Mouse (Mus musculus) left cerebral cortex, postnatal 36 days (tissue): ENCODE data around the gene Lgals2. TPM values are rescaled to one million over a fixed set of nuclear protein-coding genes. Genes with fewer than 3 reads are reported as not detected.
"Not testable (repeated sequence)": the region's sequence is repeated elsewhere in the genome, so short reads cannot be mapped to it uniquely, and the experiment has no call there.

Source experiments
- DNase-seq, 2 experiments: peaks; one replicate each; pipeline ENCODE4 v3.0.0; 2021 to 2022; ENCODE audit warnings: low spot score in 2 of 2, mixed read lengths in 1 of 2
- intact Hi-C: fragments of 180-260 bp; cut with DNase I; formaldehyde crosslinking; loops from one replicate; pipeline ENCODE4 v1.15.1; 2025
- total RNA-seq, 2 experiments: library from RNA; stranded (reverse); gene quantifications; 2 replicates each; pipeline ENCODE4 v1.2.3; 2021

The Lgals2 gene
- total RNA-seq: not detected

DNA sequence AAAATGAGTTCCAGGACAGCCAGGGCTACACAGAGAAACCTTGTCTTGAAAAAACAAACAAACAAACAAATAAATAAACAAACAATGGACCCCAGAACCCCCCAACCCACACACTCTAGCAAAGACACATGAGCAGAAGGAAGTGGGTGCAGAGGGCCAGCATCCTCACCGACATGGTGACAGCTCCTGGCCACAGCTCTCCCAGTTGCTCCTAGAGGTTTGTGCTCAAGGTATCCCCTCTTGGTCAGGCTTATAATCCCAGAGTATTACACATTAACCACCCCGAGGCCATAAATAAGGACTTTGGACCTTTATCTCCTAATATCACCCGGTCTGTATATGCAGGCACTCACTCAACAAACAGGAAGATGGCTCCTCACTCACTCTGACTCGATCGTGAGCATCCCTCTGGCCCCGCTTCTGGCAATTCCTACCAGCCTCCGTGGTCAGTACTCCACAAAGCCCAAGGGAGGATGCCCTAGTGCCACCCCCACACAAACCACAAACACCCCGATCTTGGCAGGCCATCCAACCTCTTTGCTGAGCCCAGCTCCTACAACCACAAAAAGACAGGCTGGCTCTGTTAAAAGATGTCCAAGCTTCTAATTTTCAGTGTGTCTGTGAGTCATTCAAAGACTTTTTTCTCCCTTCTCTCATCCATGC lies at the start of gene Lgals2:
Lgals2 (minus strand) TSS at position 227 of the 663 bp plus-strand sequence.
- DNase-seq: no peak

DNA sequence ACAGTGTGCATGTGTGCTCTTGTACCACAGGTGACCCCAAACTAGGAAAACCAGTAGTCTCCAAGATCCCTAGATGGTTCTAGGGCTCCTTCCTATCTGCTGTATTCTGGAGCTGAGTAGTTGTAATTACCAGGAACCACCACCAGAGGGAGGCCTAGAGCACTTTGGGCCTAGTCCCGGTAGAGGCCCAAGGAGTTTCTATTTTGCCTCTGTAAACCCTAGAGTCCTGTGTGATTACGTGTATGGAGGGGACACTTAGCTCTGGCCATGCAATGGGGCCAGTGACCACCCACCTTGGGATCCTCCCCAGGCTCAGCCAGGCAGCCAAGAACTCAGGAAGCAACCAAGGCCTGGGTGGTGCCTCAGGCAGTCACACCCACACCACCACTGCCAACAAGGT lies 47.9 kb upstream of the Lgals2 start:
- intact Hi-C loops: no loop called here

More for the DNA sequence above, at the start of gene Lgals2:
- intact Hi-C loops: no loop called here

DNA sequence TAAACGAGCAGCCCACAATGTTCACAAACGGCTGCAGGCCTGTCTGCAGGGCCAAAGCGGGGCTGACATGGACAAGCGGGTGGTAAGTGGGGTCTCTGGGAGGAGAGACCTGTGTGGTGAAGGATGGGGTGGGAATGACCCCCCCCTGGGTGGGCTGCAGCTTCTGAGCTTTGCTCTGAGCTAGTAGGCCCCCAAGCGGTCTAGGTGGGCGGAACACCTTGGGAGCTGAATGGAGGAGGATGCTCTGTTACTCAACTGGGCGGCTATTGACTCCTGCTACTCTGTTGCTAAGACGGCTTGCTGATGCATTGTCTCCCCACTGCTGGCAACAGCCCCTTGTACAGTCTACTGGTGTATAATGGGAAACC lies 46.1 kb upstream of the Lgals2 start:
- intact Hi-C loops: no loop called here

More for the DNA sequence above, 47.9 kb upstream of the Lgals2 start:
- peak; percentile 62 to 75 for DNase-seq

DNA sequence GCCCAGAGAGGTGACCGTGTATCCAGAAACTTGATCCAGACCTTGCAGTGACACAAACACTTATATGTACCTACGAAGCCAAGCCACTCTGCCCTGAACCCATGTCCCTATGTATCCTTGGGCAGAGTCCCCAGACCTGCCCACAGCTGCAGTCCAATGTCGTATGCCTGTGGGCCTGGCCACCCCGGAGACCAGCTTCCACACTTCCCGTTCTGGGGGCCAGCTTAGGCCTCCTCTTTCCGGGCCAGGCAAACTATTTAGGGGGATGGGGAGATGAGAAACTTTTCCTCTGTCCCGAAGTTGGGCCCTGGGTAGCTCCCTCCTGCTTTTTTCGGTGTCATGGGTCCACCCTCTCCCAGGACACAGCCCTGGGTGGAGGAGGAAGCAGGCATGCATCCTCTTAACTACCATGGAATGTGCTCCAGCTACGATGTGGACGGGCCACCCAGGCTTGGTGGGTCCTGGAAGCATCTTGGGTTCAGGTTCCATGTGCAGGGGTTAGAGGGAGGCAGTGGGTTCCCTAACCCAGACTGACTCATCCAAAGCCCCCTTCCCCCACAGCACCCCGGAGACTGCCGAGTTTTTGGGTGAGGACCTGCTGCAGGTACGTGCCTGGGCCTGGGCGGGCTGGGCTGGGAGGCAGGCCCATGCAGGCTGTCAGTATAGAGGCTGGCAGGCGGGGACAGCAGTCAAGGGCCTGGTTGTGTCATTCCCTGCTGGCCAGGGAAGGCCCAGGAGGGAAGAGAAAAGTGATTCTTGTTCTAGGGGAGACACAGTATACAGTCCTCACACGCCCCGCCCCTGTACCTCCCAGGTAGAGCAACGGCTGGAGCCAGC lies 45.5 kb upstream of the Lgals2 start:
- no peak for DNase-seq
- intact Hi-C loops: no loop called here

More for the DNA sequence above, 46.1 kb upstream of the Lgals2 start:
- no peak for DNase-seq

DNA sequence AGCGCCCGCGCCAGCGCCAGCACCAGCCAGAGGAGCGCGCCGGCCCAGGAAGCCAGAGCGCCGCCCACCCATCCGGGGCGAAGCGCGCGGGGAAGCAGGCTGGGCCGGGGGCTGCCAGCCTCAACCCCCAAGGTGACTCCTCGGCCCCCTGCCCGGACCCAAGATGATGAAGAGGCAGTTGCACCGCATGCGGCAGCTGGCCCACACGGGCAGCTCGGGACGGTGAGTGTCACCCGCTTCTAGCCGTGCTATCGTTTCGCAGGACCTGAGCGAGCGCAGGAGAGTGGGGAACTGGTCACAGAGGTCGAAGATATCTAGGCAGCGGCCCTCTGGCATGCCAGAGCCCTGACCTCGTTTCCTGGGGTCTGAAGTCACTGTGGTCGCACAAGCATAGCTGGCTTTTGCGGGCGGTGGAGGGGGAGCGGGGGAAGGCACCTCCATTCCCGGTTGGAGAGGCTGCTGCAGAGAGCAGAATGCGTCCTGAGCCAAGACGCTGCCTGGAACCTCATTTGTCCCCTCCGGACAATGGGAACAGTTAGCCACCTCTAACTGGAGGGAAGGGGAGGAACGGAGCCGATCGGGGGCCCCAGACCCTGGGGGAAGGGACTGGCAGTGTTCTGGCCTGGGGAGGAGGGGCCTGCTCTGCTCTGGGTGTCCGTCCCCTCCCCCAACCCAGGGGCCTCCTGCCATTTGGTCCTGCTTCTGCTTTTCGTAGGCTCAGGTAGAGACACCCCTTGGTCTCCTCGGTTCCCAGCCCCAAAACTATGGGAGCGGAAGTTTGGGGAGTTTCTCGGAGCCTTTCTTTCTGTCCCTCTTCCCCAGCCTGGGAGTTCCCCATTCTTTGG lies 44.6 kb upstream of the Lgals2 start, which contains the start of gene Sh3bp1:
Sh3bp1 (plus strand) TSS at position 29 of the 845 bp plus-strand sequence.
- intact Hi-C loops: no loop called here

DNA sequence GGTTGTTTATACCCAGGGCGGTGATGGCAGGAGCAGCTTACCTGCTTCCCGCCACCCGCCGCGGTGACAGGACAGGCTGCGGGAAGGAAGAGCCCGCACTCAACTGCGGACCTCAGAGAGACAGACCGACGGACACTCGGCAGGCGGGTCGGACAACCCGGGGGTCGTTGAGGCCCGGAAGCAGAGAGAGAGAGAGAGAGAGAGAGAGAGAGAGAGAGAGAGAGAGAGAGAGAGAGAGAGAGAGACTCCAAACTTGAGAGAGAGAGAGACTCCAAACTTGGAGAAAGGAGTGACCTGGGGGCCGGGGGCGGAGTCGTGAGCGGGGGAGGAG lies 44.0 kb upstream of the Lgals2 start, which contains the start of gene Gm49510:
Gm49510 (plus strand) TSS at position 259 of the 331 bp plus-strand sequence.
- DNase-seq: no peak
- intact Hi-C loops: no loop called here

More for the DNA sequence above, 44.6 kb upstream of the Lgals2 start, which contains the start of gene Sh3bp1:
- peak; percentile 56 to 77 for DNase-seq

DNA sequence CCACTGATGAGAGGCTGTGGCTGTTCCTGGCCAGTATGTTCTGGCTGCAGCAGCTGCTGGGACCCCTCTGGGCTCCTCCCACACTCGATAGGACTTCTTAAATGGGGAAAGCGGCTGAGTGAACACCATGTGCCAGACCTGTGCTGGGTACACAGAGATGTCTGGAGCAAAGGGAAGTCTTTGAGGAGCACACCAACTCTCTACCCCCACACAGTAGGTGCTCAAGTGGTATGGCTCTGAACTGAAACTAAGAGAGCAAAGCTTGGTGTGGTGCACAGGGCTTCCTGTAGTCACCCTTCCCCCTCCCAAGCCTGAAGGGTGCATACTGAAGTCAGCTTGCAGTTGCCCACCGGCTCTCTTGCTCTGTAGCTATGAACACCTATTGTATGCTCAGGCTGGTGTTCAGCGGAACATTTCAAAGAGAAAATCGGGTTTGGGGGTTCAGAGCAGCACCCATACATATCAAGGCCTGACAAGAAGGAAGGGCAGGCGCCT lies 43.2 kb upstream of the Lgals2 start:
- no peak for DNase-seq
- intact Hi-C loops: no loop called here

DNA sequence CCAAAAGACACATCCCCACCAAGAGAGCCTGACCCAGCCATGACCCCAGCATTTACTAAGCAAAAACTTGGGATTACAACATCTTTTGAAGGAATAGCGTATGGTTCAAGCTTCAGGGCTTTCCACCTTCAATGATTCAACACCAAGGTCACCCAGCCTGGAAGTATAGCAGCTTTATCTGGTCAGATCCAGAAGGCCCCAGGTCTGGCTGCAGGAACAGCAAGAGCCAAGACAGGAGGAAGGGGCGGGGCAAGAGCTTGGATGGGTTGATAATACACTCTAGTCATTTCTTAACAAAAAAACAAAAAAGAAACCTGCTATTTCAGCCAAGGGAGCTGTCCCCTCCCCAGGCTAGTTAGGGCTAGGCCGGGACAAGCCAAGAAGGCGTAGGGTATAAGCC lies 42.2 kb upstream of the Lgals2 start:
- DNase-seq: no peak

DNA sequence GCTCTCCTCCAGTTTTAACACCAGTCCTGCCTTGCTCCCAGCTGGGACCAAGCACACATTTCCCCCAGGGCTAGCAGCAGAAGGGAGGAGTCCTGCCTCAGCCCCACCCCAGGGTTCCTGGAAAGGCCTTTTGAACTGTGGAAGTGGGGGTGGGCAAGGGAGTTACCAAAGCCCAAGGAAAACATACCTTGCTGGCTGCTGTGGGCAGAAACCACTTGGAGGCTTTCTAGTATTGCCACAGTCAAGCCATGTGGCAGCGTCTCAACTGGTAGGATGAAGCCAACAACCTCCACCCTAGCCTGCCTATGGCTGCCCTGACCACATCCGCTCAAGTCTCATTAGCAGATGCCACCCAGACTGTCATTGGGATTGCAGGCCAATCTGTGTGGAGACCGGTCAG lies 40.8 kb upstream of the Lgals2 start:
- no peak for DNase-seq
- intact Hi-C loops: no loop called here

More for the DNA sequence above, 42.2 kb upstream of the Lgals2 start:
- intact Hi-C loops: no loop called here

DNA sequence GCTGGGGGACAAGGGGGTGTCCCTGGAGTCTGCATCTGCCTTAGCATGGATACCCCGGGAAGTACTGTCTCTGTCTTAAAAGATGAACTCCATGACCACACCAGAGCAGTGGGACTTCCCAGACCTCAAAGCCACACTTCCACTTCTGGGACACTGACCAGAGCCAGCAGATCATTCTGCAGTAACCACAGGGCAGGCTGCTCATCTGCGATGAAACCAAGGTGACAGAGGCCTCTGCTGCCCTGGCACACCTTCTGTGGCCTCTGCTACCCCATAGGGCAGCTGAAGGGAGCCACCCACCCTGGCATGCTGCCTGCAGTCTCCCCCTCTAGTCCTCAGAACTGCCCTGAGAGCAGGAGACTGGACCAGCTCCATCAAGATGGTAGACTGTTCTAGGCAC lies 40.4 kb upstream of the Lgals2 start:
- DNase-seq: no peak
- intact Hi-C loops: no loop called here

DNA sequence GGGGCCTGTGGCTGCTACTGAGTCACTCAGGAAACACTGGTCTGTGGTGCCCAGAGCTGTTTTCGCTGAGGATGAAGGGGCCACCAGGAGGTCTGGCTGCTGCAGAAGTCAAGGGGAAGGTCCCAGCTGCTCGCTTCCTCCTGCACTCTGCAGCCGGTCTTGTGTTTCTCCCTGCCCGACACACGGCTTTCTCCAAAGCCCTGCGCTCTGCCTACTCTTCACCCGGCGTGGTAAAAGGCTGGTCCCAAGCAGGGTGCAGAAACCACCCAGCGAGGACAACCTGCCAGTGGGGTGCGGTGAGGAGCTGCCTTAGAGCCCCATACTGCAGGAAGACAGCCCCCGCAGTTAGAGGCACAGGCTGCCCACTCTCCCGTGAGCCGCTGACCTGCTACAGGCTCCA lies 39.4 kb upstream of the Lgals2 start:
- intact Hi-C loops: no loop called here
- no peak for DNase-seq

DNA sequence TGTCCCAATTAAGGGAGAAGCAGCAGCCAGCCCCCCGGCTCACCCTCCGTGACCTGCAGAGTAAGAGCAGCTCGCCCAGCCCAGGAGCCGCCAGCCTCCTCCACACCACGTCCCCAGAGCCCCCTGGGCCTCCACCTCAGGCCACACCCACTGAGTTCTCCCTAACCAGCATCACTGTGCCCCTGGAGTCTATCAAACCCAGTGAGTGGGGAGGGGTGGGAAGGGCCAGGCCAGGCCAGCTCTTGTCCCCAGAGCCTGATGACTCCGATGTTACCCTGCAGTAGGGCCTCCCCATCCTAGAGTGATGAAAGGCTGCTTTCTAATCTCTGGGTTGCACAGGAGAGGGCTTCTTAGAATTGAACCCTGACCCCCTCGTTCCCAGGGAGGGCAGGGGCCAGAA lies 37.1 kb upstream of the Lgals2 start:
- intact Hi-C loops: no loop called here
- DNase-seq: no peak

DNA sequence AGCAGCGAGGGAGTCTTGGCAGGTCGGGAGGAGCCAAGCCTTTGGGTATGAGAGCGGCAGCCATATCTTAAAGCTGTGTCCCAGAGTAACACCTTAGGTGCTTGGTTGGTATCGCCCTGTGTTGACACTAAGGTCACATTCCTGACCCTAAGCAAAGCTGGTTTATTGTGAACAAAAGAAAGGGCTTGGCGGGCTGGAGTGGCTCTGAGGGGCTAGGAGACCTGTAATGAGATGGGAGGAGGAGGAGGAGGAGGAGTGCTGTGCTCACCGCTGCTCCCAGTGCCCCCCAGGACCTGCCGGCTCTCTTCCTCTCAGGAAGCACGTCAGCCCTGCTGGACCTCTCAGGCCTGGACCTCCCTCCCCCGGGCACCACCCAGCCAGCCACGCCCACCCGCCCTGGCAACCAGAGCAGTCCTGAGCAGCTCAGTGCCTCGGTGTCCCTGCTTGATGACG lies 34.1 kb upstream of the Lgals2 start:
- no peak for DNase-seq
- intact Hi-C loops: no loop called here

DNA sequence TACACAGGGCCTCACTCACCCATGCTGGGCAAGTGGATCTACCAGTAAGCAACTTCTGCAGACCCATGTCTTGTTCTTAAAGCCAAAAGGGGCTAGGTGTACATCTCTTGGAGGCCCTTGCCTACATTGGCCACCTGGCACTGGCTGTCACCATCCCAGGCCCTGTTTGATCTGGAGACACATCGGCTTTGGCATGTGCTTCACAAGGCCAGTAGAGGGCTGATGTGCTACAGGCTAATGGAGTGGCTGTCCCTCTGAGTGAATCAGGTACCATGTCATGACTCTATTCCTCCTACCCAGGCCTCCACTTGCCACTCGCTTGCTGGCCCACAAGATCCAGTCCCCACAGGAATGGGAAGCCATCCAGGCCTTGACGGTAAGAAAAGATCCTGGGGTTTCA lies 26.5 kb upstream of the Lgals2 start:
- no peak for DNase-seq
- intact Hi-C loops: no loop called here

DNA sequence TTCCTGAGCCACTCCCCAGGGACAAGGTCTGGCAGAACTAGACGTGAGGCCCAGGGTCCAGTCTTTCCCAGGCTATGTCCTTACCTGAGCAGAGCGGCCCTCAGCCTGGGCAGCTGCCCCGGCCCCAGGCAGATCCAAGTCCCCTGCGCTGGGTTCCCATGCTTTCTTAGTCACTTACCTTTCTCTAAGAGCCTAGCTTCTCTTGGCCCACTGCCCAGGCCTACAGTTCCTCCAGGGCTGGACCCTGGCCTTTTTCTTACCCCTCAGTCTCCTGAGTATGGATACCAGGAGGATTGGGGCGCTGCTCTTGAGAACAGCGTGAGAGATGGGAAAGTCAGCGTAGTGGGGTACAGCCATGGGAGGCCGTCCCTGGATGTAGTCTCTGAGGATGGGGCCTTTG lies 25.1 kb upstream of the Lgals2 start:
- DNase-seq: no peak
- intact Hi-C loops: no loop called here

DNA sequence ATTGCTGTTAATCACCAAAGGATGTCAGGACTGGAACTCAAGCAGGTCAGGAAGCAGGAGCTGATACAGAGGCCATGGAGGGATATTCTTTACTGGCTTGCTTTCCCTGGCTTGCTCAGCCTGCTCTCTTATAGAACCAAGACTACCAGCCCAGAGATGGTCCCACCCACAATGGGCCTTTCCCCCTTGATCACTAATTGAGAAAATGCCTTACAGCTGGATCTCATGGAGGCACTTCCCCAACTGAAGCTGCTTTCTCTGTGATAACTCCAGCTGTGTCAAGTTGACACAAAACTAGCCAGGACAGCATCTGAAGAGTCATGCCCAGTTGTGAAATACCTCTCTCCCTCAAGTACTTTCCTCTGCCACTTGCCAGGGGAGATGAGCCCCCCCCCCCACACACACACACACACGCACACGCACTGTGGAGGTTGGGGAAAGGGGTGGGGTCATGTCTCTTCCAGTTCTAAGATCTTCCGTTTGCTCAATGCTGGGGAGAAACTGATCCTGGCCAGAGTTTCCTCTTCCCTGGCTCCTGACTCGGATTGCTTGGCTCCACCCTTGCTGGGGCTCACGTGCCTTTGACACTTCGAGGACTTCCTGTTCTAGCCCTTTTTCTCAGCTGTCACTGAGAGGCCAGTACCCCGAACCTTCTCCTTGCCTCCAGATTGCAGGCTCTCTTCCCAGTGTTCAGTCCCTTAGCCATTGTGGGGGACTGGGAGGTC lies 23.6 kb upstream of the Lgals2 start:
- DNase-seq: not testable (repeated sequence)

DNA sequence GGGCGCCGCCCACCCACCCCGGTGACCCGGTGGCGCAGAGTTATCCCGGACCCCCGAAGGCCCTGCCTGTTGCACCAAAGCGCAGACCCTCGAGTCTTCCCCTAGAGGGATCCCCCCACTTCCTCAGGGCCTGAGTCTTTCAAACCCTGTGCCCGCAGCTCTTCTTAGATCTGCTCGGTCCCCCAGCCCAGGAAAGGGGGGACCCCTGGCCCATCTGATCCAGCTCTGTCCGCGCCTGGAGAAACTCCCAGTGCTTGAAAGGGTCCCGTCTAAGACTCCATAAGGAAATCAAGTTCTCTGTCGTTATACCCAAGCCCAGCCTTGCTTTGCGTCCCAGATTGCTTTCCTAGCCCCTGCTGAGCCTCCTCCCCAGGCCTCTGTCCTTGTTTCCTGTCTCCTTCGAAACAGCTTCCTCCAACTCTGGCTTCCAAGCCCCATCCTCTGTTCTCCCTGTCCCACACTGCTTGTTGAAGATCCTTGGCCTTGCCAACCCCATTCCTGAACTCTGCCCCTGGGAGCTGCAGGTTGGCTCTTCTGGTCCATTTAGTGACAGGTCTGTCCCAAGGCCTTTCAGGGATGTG lies 22.6 kb upstream of the Lgals2 start:
- DNase-seq: no peak

More for the DNA sequence above, 23.6 kb upstream of the Lgals2 start:
- intact Hi-C loops: not testable (repeated sequence)

DNA sequence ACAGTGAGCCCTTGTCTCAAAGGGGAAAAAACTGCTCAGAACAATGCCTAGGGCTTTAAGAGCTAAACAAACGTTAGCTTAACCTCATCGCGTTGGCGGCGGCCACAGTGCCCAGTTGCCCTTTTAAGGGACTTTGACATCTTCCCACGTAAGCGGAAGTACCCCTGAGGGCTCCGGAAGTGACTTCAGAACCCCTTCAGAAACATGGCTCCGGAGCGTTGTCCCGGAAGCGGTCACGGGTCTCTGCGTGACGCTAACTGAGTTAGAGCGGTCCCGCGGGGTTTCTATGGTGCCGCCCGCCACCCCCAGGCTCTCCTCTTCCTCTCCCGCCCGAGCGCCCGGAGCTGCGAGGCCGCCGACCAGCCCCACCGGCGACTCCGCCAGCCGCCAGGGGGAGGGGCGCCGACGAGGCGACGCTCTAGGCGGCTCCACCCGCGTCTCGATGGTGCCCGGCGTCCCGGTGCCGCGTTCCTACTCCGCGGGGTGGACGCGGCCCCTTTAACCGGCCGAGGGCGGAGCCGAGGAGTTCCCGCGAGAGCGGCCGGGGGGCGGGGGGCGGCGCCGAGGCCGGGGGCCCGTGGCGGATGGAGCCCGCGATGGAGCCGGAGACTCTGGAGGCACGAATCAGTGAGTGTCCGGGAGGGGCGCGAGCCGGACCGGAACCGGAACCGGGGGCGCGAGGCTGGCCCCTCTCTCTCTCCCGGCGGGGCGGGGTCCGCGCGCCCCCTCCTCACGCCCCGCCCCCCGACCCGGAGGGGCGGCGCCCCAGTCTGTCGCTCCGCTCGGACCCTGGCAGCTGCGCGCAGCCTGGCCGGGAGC lies 21.9 kb upstream of the Lgals2 start, which contains the start of gene Gga1:
Gga1 (plus strand) TSS at position 200 of the 819 bp plus-strand sequence.
- DNase-seq: peak; percentile 95 to 97
- intact Hi-C loops: no loop called here

More for the DNA sequence above, 22.6 kb upstream of the Lgals2 start:
- intact Hi-C loops: no loop called here
